Mouse (Mus musculus): Measurements from ENCODE around the gene Hist1h2bl. TPM values are rescaled to one million over a fixed set of nuclear protein-coding genes. Genes with fewer than 3 reads are reported as not detected.

Hist1h2bl gene
- total RNA-seq, 2 experiments from 2014 or later: 112 to 115 TPM

Small RNA genes lying within 50 kb of the gene (microRNA-seq; reads per million reads assigned to microRNA genes)
- gene Gm44357 (not detected), gene Gm44367 (not detected), gene Gm44454 (not detected)

Other genes with a start within 250 kb of the Hist1h2bl start
- gene Nkapl, start 247.6 kb downstream of the Hist1h2bl start, total RNA-seq (2021): 1 to 10 TPM in 1 of 2 experiments, under 1 TPM in 1; 0.97 to 1.5 TPM
- gene Zkscan4, start 237.2 kb downstream of the Hist1h2bl start, total RNA-seq (2021): 1 to 10 TPM; 7.8 to 8.8 TPM
- not detected for gene Gm10065, start 236.7 kb downstream of the Hist1h2bl start, total RNA-seq (2021)
- 10 to 100 TPM; 11.3 to 14.5 TPM for gene AK157302, start 220.9 kb downstream of the Hist1h2bl start, total RNA-seq (2021)
- gene Gm11273, start 214.7 kb downstream of the Hist1h2bl start, total RNA-seq (2021): 10 to 100 TPM; 36.2 to 49.5 TPM
- gene Zkscan8, start 185.0 kb downstream of the Hist1h2bl start, total RNA-seq (2021): 10 to 100 TPM; 13.7 to 13.9 TPM
- gene Olfr1366, start 173.3 kb downstream of the Hist1h2bl start, total RNA-seq (2021): not detected
- gene Olfr1535, start 156.2 kb downstream of the Hist1h2bl start, total RNA-seq (2021): not detected
- not detected for gene Olfr1364, start 134.4 kb downstream of the Hist1h2bl start, total RNA-seq (2021)
- not detected for gene Olfr1362, start 102.1 kb downstream of the Hist1h2bl start, total RNA-seq (2021)
- gene Olfr11, start 73.6 kb downstream of the Hist1h2bl start, total RNA-seq (2021): not detected
- gene Olfr1361, start 52.8 kb downstream of the Hist1h2bl start, total RNA-seq (2021): not detected
- not detected for gene Olfr1360, start 38.7 kb downstream of the Hist1h2bl start, total RNA-seq (2021)
- not detected for gene Olfr1359, start 18.0 kb downstream of the Hist1h2bl start, total RNA-seq (2021)
- gene Hist1h2ai, start 279 bp upstream of the Hist1h2bl start, total RNA-seq (2021): 100 to 1,000 TPM; 129 to 178 TPM
- gene Hist1h3h, start 1.5 kb upstream of the Hist1h2bl start, total RNA-seq (2021): 100 to 1,000 TPM; 159 to 180 TPM
- 10 to 100 TPM; 34.8 to 37.4 TPM for gene Hist1h2bm, start 5.9 kb upstream of the Hist1h2bl start, total RNA-seq (2021)
- 10 to 100 TPM; 35.9 to 46.7 TPM for gene Hist1h4j, start 18.9 kb upstream of the Hist1h2bl start, total RNA-seq (2021)
- 100 to 1,000 TPM; 525 to 563 TPM for gene Hist1h4k, start 34.4 kb upstream of the Hist1h2bl start, total RNA-seq (2021)
- gene Hist1h2ak, start 37.7 kb upstream of the Hist1h2bl start, total RNA-seq (2021): 10 to 100 TPM; 59.3 to 67.5 TPM
- 10 to 100 TPM; 57.6 to 68.8 TPM for gene Hist1h2bn, start 38.0 kb upstream of the Hist1h2bl start, total RNA-seq (2021)
- gene Hist1h1b, start 64.5 kb upstream of the Hist1h2bl start, total RNA-seq (2021): 10 to 100 TPM; 55.3 to 56.6 TPM
- 100 to 1,000 TPM; 145 to 150 TPM for gene Hist1h3i, start 67.2 kb upstream of the Hist1h2bl start, total RNA-seq (2021)
- gene Hist1h2an, start 71.1 kb upstream of the Hist1h2bl start, total RNA-seq (2021): 10 to 100 TPM; 13.0 to 15.8 TPM
- gene Hist1h2bp, start 71.3 kb upstream of the Hist1h2bl start, total RNA-seq (2021): 10 to 100 TPM; 41.6 to 49.7 TPM
- 100 to 1,000 TPM; 108 to 110 TPM for gene Hist1h2bq, start 94.1 kb upstream of the Hist1h2bl start, total RNA-seq (2021)
- not detected for gene Hist1h2ao, start 94.3 kb upstream of the Hist1h2bl start, total RNA-seq (2021)
- gene Hist1h4m, start 95.6 kb upstream of the Hist1h2bl start, total RNA-seq (2021): 100 to 1,000 TPM; 320 to 409 TPM
- 10 to 100 TPM; 34.5 to 43.1 TPM for gene Hist1h4n, start 116.1 kb upstream of the Hist1h2bl start, total RNA-seq (2021)
- 100 to 1,000 TPM; 184 to 208 TPM for gene Hist1h2ap, start 117.4 kb upstream of the Hist1h2bl start, total RNA-seq (2021)
- gene Hist1h2br, start 117.6 kb upstream of the Hist1h2bl start, total RNA-seq (2021): 100 to 1,000 TPM; 106 to 108 TPM
- 10 to 100 TPM; 12.1 to 14.0 TPM for gene Zfp184, start 229.0 kb upstream of the Hist1h2bl start, total RNA-seq (2021)